Mouse (Mus musculus) olfactory bulb, adult 2 months (tissue): ENCODE results near the gene Katnb1. TPM values are rescaled to one million over a fixed set of nuclear protein-coding genes. Genes with fewer than 3 reads are reported as not detected.

Source experiments
- H3K27ac ChIP-seq: fragments of 200-500 bp; 2 replicates; pipeline ENCODE4 v1.5.1; 2012; ENCODE audit warnings: low read depth, low read length; ENCODE audit not compliant: insufficient read depth
- H3K4me1 ChIP-seq: fragments of 200-500 bp; 2 replicates; pipeline ENCODE4 v1.6.1; 2012; ENCODE audit warnings: low read length; ENCODE audit not compliant: control insufficient read depth, insufficient read depth
- H3K4me3 ChIP-seq: fragments of 200-500 bp; 2 replicates; pipeline ENCODE4 v1.5.1; 2012; ENCODE audit warnings: mild to moderate bottlenecking, low read depth, low read length, moderate library complexity; ENCODE audit not compliant: insufficient read depth
- CTCF ChIP-seq: fragments of 200-500 bp; IDR thresholded peaks from 2 replicates; pipeline ENCODE4 v1.5.1; 2012; ENCODE audit warnings: low read depth, mild to moderate bottlenecking, low read length, moderate library complexity; ENCODE audit not compliant: insufficient read depth
- POLR2A ChIP-seq: fragments of 200-500 bp; IDR thresholded peaks from 2 replicates; pipeline ENCODE4 v1.6.1; 2012; ENCODE audit warnings: mild to moderate bottlenecking, low read depth, low read length, moderate library complexity; ENCODE audit not compliant: insufficient read depth
- WGBS: fragments of 180-500 bp; shearing (Covaris S2); methylation state at CpG from one replicate; pipeline ENCODE4 v1.1.7; 2018; 5-methylcytosine and 5-hydroxymethylcytosine counted together
- polyA plus RNA-seq: library from polyadenylated mRNA; stranded (reverse); fragments of >200 nt; gene quantifications from 2 replicates; pipeline ENCODE4 v1.2.4, GENCODE M21; 2012; ENCODE audit warnings: low replicate concordance; ENCODE audit not compliant: missing spikeins, insufficient read depth, insufficient read length

Gene Katnb1
- polyA plus RNA-seq, 1 experiment, result not detected

DNA sequence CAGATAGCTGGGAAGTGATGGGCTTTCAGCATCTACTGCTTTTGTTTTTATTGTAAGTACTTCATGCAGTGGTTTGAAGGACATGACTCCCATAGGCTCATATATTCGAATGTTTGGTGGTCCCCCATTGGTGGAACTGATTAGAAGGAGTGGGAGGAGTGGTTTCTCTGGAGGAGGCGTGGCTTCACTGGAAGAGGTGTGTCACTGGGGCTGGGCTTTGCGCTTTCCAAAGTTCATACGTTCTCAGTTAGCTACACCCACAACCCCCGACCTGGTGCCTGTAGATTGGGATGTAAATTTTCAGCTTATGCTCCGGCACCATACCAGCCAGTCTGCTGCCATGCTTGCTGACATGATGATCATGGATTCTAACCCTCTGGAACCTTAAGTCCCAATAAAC, 26.5 kb upstream of the Katnb1 start:
- WGBS, result 67% methylated on average over 6 of the region's 6 CpGs
- Histone ChIP-seq H3K27ac (no peak overlapping the region), H3K4me3 (no peak overlapping the region), H3K4me1 (peaks cover 4% of the 10 kb centered on the region)
- no peak for TF ChIP-seq CTCF
- TF ChIP-seq POLR2A, result no peak

GRCm38 (mm10) chr8:95054927-95055510, 26.0 kb upstream of the Katnb1 start, which contains the start of gene Drc7:
TSS of gene Drc7 (plus strand) at chr8:95055103.
- H3K4me3 ChIP-seq, result no peak within 1 kb of the TSS
- WGBS, result 15% methylated on average over 2 of the region's 2 CpGs

GRCm38 (mm10) chr8:95056414-95056813, 24.6 kb upstream of the Katnb1 start:
- H3K27ac ChIP-seq, result no peak overlapping the region
- TF ChIP-seq CTCF, result no peak
- no peak for TF ChIP-seq POLR2A
- 87% methylated on average over 5 of the region's 5 CpGs for WGBS
- H3K4me3 ChIP-seq, result no peak overlapping the region
- H3K4me1 ChIP-seq, result peaks cover 4% of the 10 kb centered on the region

More at GRCm38 (mm10) chr8:95054927-95055510, 26.0 kb upstream of the Katnb1 start, which contains the start of gene Drc7:
- TF ChIP-seq CTCF, result no peak
- TF ChIP-seq POLR2A, result no peak
- Histone ChIP-seq H3K4me1 (peaks cover 4% of the 10 kb centered on the region), H3K27ac (no peak within 1 kb of the TSS)

DNA sequence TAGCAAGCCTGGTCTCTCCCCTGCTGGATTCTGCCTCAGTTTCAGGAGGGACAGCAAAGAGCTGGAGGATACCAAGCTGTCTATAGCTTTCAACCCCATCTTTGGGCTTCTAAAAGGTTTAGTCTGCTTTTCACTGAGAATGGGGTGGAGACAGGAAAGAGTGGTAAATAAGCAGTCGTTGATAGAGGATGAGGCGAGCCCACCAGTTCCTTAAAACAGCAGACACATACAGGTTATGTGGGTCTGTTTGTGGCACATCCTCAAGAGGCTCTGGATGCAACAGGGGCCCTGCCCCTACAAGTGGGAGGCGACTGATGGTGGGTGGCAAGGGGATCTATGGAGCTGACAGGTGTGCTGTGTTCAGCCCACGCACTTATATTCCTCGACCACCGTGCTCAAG, 22.3 kb upstream of the Katnb1 start:
- WGBS, result 75% methylated on average over 6 of the region's 6 CpGs
- no peak for TF ChIP-seq CTCF
- TF ChIP-seq POLR2A, result no peak
- H3K4me1 ChIP-seq, result peaks cover 4% of the 10 kb centered on the region

GRCm38 (mm10) chr8:95059812-95060533, 21.0 kb upstream of the Katnb1 start:
- H3K27ac ChIP-seq, result no peak overlapping the region
- H3K4me3 ChIP-seq, result no peak overlapping the region
- peaks cover 5% of the 10 kb centered on the region for H3K4me1 ChIP-seq
- WGBS, result 68% methylated on average over 6 of the region's 6 CpGs
- TF ChIP-seq CTCF, result no peak

More for the DNA sequence above, 22.3 kb upstream of the Katnb1 start:
- Histone ChIP-seq H3K27ac (no peak overlapping the region), H3K4me3 (no peak overlapping the region)

GRCm38 (mm10) chr8:95064531-95064930, 16.5 kb upstream of the Katnb1 start:
- Histone ChIP-seq H3K4me3 (no peak overlapping the region), H3K4me1 (peaks cover 2% of the 10 kb centered on the region; the same call in 1 of the 2 replicates), H3K27ac (no peak overlapping the region)
- TF ChIP-seq CTCF (no peak), POLR2A (no peak)
- WGBS, result 57% methylated on average over 2 of the region's 2 CpGs

DNA sequence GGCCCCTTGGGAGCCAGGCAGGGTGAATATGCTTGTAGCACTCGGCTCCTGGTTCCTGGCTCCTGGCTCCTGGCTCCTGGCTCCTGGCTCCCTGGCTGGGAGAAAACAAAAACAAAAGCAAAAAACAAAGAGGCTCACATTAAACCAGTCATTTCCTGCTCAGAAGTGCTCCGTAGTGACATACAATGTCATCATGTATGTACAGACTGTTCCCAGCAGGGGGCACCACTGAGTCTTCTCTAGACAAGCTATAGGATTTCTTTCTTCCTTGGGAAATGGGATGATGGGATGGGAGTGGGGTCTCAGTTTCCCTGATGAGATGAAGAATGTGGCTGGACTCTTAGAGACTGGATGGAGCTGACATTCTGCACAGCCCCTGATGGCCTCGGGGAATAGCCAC, 13.4 kb upstream of the Katnb1 start:
- H3K4me3 ChIP-seq, result no peak overlapping the region
- 44% methylated on average over 3 of the region's 3 CpGs for WGBS
- TF ChIP-seq POLR2A, result no peak
- no peak for TF ChIP-seq CTCF
- H3K4me1 ChIP-seq, result peaks cover 2% of the 10 kb centered on the region; the same call in 1 of the 2 replicates
- no peak overlapping the region for H3K27ac ChIP-seq

DNA sequence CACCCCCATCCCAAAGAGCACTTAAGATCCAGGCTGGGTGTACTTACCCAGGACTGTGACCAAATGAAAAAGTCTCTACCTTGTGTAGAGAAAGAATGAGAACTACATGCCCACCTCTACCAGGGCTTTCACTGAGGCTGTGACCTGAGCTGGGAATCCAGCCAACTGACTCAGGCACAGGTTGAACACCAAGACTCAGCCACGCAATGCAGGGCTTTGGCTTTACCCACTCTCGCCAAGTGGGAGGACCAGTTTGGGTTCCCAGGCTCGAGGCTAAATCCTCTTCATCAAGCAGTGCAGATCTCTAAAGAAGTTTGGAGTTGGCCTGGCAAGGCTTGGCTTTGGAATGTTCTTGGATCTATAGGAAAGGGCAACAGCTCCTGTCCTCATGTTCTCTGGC, 5.5 kb upstream of the Katnb1 start:
- no peaks in the 10 kb centered on the region for H3K4me1 ChIP-seq
- WGBS, result 66% methylated on average over 3 of the region's 3 CpGs
- no peak overlapping the region for H3K27ac ChIP-seq
- TF ChIP-seq CTCF (no peak), POLR2A (no peak)
- no peak overlapping the region for H3K4me3 ChIP-seq

DNA sequence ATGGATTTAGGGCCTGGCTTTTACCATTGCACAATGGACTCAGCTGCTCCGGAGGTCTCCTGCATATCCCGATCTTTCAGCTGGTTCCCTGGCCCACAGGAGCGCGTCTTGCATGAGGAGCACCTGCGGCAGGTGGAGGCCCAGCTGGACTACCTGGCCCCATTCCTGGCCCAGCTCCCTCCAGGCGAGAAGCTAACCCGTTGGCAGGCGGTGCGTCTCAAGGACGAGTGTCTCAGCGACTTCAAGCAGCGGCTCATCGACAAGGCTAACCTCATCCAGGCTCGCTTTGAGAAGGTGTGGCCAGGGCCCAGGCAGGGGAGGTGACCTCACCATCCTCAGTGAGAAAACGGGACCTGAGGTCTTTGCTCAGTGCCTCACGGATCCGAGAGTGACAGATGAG, 4.8 kb upstream of the Katnb1 start:
- no peak overlapping the region for H3K4me3 ChIP-seq
- no peaks in the 10 kb centered on the region for H3K4me1 ChIP-seq
- TF ChIP-seq CTCF, result no peak
- no peak for TF ChIP-seq POLR2A
- no peak overlapping the region for H3K27ac ChIP-seq
- WGBS, result 86% methylated on average over 17 of the region's 17 CpGs

DNA sequence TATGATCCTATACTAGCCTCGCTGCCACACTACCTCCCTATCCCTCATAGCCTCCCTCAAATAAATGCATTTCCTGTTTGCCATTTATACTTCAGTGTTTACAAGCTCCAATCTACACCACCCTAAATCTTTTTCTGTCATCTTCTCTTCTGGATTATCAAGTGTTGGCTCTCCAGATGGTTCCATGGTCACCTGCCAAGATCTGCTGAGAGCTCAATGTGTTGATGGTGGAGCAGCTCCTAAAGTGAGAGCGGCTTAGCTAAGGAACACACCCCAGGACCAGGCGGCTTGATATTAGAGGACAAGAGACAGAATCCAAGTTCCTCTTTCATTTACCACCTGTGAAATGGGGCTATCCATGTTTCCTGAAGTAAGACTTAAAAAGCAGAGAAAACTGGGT, 2.9 kb upstream of the Katnb1 start:
- 80% methylated on average over 3 of the region's 3 CpGs for WGBS
- H3K4me3 ChIP-seq, result no peak overlapping the region
- TF ChIP-seq CTCF, result no peak
- TF ChIP-seq POLR2A, result no peak
- H3K27ac ChIP-seq, result no peak overlapping the region
- H3K4me1 ChIP-seq, result peaks cover 11% of the 10 kb centered on the region
